Mouse (Mus musculus): ENCODE results near the gene Eif2a.
A peak's percentile ranks its signal among the peaks of the same experiment; 100 is the strongest.

GRCm38 (mm10) chr3:58556649-58557048, 31.0 kb downstream of the Eif2a start:
- no peak for TF ChIP-seq CTCF (IDR thresholded peaks at IDR 0.05; ENCODE audit: low read depth, low read length)
- no peak for TF ChIP-seq POLR2A (IDR thresholded peaks at IDR 0.05; ENCODE audit: insufficient read depth, low read length)
- TF ChIP-seq EP300 (IDR thresholded peaks at IDR 0.05; ENCODE audit: insufficient read depth, low read depth, low read length), result peak; percentile 69; the same call in 1 of the 2 replicates
